Mouse (Mus musculus) layer of hippocampus, postnatal 10 days (tissue): ENCODE measurements around the gene Phc2. TPM values are rescaled to one million over a fixed set of nuclear protein-coding genes. Genes with fewer than 3 reads are reported as not detected.

Experiments
- DNase-seq, 2 experiments: peaks; one replicate each; pipeline ENCODE4 v3.0.0; 2021; ENCODE audit warnings: low spot score in 2 of 2
- total RNA-seq, 2 experiments: library from RNA; stranded (reverse); gene quantifications; 2 replicates each; pipeline ENCODE4 v1.2.3; 2021

The Phc2 gene
- total RNA-seq, 2 experiments from 2014 or later, result 81.1 to 82.9 TPM

GRCm38 (mm10) chr4:128773820-128774219, 119.3 kb downstream of the Phc2 start:
- no peak for DNase-seq

GRCm38 (mm10) chr4:128774467-128774866, 120.0 kb downstream of the Phc2 start:
- DNase-seq, result peak; percentile 64 to 66

DNA sequence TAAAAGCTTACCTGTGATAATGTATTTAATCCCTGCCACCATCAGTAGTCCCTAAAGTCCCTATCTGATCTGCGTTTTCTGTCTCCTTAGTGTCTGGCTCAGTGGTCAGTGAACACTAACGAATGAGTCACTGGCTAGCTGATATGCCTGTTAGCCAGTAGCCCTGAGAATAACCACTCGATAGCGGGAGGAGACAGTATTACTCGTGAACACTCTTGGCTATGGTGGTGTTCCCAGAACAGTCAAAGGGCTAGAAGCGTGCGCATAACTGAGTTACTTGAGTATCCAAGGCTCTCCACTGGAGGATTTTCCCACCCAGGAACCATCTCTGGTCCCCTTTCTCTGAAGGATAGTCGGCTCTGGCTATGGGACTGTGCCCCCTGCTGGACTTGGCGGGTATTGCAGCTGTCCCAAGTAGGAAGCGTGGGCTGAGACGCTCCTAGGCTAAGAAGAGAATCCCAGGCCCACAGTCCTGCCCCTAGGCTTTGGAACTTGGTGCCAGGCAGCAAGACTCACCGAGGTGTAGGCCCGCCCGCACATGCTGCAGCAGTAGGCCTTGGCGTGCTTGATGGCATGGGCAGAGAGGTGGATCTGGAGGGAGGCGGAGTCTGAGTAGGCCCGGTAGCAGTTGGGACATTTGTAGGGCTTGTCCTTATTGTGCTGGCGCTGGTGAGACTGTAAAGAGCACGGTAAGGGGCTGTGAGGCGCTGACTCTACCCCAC, 122.2 kb downstream of the Phc2 start:
- DNase-seq, result peak; percentile 85 to 87

DNA sequence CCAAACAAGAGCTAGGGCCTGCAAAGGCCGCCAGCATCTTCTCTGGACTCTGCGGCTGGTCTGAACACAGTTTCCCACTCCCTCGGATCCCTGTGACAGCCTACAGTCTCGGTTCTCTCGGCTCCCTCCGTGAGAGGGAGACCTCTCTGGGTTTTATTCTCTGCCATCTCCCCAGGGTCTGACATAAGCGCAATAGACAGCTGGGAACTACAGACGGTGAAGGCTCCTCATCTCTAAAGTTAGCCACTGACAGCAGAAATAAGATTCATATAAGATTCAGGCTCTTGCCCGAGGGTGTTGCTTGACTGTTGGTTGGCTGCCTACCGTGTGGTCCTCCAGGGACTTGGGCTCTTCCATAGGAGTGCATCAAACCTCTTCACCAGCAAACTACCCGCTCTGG, 123.1 kb downstream of the Phc2 start:
- no peak for DNase-seq

GRCm38 (mm10) chr4:128782037-128782436, 127.5 kb downstream of the Phc2 start:
- DNase-seq, result no peak

- DNase-seq, result no peak
Measured at GRCm38 (mm10) chr4:128782645-128783044, 128.1 kb downstream of the Phc2 start.

DNA sequence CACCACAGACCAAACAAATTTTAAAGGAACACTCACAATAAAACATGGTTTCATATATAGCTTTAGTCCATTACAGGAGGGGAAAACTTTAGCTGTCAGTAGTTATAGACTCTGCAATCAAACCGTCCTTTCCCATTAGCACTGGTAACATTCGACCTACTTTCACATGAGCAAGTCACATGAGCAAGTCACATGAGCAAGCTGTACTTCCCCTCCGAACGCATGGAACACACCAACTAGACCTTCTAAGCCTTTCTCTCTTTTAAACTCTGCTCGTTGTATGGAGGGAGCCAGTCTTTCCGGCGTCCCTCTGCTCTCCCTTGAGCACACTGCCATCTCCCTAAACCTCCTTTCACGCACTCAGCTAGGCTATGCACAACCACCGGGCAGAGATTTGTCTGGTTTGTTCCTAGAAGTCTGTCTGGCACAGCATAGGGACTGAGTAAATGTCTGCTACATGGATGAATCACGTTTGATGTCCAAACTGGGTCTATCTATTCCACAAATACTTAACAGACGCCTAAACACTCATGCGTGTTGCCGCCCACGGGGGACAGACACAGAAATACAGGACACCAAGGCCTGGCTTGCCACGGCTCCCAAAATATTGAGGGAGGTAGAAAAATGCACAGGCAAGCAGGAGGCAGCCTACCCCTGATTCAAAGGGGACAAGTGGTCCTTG, 130.6 kb downstream of the Phc2 start:
- no peak for DNase-seq

GRCm38 (mm10) chr4:128785921-128786654, 131.6 kb downstream of the Phc2 start:
- DNase-seq, result no peak

- no peak for DNase-seq
Measured at GRCm38 (mm10) chr4:128787023-128787939, 132.8 kb downstream of the Phc2 start.

DNA sequence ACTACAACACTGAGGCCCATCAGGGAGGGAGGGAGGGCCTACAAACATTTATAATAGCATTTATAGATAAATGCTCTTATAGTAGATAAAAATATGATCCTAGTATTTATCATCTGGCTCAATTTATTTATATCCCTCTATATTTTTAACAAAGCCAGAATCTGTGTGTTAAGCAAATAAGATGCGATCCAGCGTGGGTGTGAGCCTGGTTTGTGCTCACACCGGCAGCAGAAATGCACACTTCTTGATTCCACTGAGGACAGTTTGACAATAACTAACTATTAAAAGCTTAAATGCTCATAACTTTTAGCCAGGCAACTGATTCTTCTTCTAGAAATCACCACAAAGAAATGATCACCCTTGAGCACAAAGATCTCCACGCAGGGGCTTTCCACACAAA, 133.6 kb downstream of the Phc2 start:
- no peak for DNase-seq

GRCm38 (mm10) chr4:128789646-128790045, 135.1 kb downstream of the Phc2 start:
- no peak for DNase-seq

- DNase-seq, result no peak
Measured at GRCm38 (mm10) chr4:128793710-128794109, 139.2 kb downstream of the Phc2 start.

- DNase-seq, result no peak
Measured at GRCm38 (mm10) chr4:128794198-128794597, 139.7 kb downstream of the Phc2 start.

GRCm38 (mm10) chr4:128795596-128795995, 141.1 kb downstream of the Phc2 start:
- peak; percentile 41 to 55 for DNase-seq

GRCm38 (mm10) chr4:128796788-128797187, 142.3 kb downstream of the Phc2 start:
- DNase-seq, result no peak

GRCm38 (mm10) chr4:128801675-128802465, 147.4 kb downstream of the Phc2 start:
- DNase-seq, result no peak
